Mouse (Mus musculus) midbrain, postnatal 0 days (tissue): Measurements from ENCODE around the gene Scaper. TPM values are rescaled to one million over a fixed set of nuclear protein-coding genes. Genes with fewer than 3 reads are reported as not detected.

Experiments
- ATAC-seq: fragments of 200-750 bp; cut with Nextera tagmentation; 2 replicates; pipeline ENCODE4 v1.8.0; 2017; ENCODE audit warnings: moderate number of reproducible peaks, mild to moderate bottlenecking, moderate TSS enrichment, moderate library complexity; ENCODE audit not compliant: low FRiP score
- DNase-seq: peaks from one replicate; pipeline ENCODE4 v3.0.0-alpha.2; 2015; ENCODE audit warnings: low spot score
- H3K27ac ChIP-seq: fragments of 300-500 bp; sonication (generic); 2 replicates; pipeline ENCODE4 v1.5.1; 2014; ENCODE audit warnings: low read depth, mild to moderate bottlenecking, low read length, mixed read lengths
- H3K27me3 ChIP-seq: fragments of 300-500 bp; sonication (generic); 2 replicates; pipeline ENCODE4 v1.6.1; 2014; ENCODE audit warnings: low read length, control low read depth, mixed read lengths; ENCODE audit not compliant: insufficient read depth
- H3K36me3 ChIP-seq: fragments of 300-500 bp; sonication (generic); 2 replicates; pipeline ENCODE4 v1.6.1; 2014; ENCODE audit warnings: low read length, control low read depth, mixed read lengths; ENCODE audit not compliant: insufficient read depth
- H3K4me1 ChIP-seq: fragments of 300-500 bp; sonication (generic); 2 replicates; pipeline ENCODE4 v1.6.1; 2014; ENCODE audit warnings: mild to moderate bottlenecking, control low read depth, antibody characterized with exemption, low read length, mixed read lengths; ENCODE audit not compliant: insufficient read depth
- H3K4me2 ChIP-seq: fragments of 300-500 bp; sonication (generic); 2 replicates; pipeline ENCODE4 v1.6.1; 2014; ENCODE audit warnings: low read depth, mild to moderate bottlenecking, low read length, mixed read lengths; ENCODE audit not compliant: poor library complexity, severe bottlenecking
- H3K4me3 ChIP-seq: fragments of 300-500 bp; sonication (generic); 2 replicates; pipeline ENCODE4 v1.5.1; 2014; ENCODE audit warnings: low read depth, mild to moderate bottlenecking, low read length, moderate library complexity
- H3K9ac ChIP-seq: fragments of 300-500 bp; sonication (generic); replicated peaks from 2 replicates; pipeline ENCODE4 v1.6.1; 2014; ENCODE audit warnings: mild to moderate bottlenecking, low read length, moderate library complexity, mixed read lengths; ENCODE audit not compliant: poor library complexity, severe bottlenecking
- H3K9me3 ChIP-seq: fragments of 300-500 bp; sonication (generic); 2 replicates; pipeline ENCODE4 v1.6.1; 2016; ENCODE audit warnings: low read length, control low read depth
- CTCF ChIP-seq: IDR thresholded peaks from 2 replicates; pipeline ENCODE4 v1.5.1; 2016; ENCODE audit warnings: antibody characterized with exemption, mild to moderate bottlenecking
- WGBS: fragments of 180-500 bp; shearing (Covaris S2); extraction: QIAGEN DNeasy Blood & Tissue Kit; methylation state at CpG from one replicate; pipeline ENCODE4 v1.1.7; 2014; 5-methylcytosine and 5-hydroxymethylcytosine counted together
- polyA plus RNA-seq: library from polyadenylated mRNA; unstranded; fragments of >200 nt; fragmentation: Nextera tagmentation; extraction: Ambion mirVana; gene quantifications from 2 replicates; pipeline ENCODE4 v1.2.1, GENCODE M21; 2015
- total RNA-seq: library from RNA; depleted of rRNA; stranded (reverse); fragments of >200 nt; gene quantifications from 2 replicates; pipeline ENCODE4 v1.2.3, GENCODE M21; 2014

The Scaper gene
- total and polyA plus RNA-seq, 2 experiments from 2014 or later = 36.8 to 40.5 TPM

DNA sequence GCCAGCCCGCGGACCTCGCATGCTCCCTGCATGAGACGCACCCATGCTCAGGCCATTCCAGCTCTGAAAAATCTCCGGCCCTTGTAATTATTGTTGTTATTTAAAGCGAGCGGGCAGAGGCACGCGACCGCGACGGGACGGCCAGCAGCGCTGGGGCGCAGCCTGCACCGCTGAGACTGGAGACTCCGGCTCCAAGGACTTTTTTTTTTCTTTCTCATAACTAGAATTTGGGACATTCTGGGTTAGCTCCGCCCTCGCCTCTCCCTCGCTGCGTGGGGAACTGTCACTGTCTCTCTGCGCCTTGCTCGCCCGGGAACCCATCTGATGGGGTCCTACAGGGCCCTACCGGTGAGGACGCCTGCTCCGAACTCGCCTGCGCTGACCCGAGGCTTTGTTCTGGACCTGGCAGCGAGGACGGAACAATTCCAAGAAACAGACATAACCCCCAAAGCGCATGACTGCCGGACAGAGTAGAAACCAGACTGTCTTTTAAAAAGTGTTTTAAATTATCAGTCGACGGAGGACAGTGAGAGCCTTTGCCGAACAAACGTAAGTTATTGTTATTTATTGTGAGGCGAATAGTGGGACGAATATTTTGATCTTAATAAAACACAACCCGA lies 392.3 kb downstream of the Scaper start:
- Histone ChIP-seq H3K9ac (no peak overlapping the region), H3K4me3 (peak overlapping the region; percentile 8; the same call in 1 of the 2 replicates), H3K27me3 (peaks cover 53% of the 10 kb centered on the region), H3K4me2 (no peak overlapping the region), H3K36me3 (no peaks in the 10 kb centered on the region), H3K9me3 (no peaks in the 10 kb centered on the region), H3K4me1 (peaks cover 4% of the 10 kb centered on the region; the same call in 1 of the 2 replicates), H3K27ac (no peak overlapping the region)
- no peak for DNase-seq
- TF ChIP-seq CTCF = no peak
- no peak for ATAC-seq
- WGBS = 5% methylated on average over 41 of the region's 41 CpGs

DNA sequence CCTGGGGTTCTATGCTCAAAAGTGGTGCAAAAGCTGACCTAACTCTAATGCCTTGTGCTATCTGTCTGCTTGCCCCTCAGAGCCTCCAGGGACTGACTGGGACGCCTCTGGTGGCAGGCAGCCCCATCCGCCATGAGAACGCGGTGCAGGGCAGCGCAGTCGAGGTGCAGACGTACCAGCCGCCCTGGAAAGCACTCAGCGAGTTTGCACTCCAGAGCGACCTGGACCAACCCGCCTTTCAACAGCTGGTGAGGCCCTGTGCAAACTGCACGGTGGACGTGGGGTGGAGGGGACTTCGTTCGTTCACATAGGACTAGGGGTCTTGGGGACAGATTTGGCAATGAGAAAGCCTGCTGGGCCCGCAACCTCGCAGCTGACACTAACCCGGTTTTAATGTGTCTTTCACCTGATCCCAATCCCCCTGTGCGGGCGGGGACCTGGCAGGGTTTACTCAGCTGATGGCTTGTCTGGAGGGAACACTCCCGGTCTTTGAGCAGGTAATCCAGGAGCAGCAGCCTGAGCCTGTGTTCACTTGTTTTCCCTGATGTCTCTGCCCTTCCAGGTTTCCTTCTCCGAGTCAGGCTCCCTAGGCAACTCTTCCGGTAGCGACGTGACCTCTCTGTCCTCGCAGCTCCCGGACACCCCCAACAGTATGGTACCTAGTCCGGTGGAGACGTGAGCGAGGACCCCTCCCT lies 392.9 kb downstream of the Scaper start:
- Histone ChIP-seq H3K4me3 (no peak overlapping the region), H3K4me2 (no peak overlapping the region), H3K27me3 (peaks cover 57% of the 10 kb centered on the region), H3K27ac (no peak overlapping the region), H3K36me3 (no peaks in the 10 kb centered on the region), H3K4me1 (peaks cover 4% of the 10 kb centered on the region; the same call in 1 of the 2 replicates), H3K9me3 (no peaks in the 10 kb centered on the region), H3K9ac (no peak overlapping the region)
- DNase-seq (no peak), ATAC-seq (no peak)
- WGBS = 2% methylated on average over 30 of the region's 30 CpGs
- TF ChIP-seq CTCF = no peak

DNA sequence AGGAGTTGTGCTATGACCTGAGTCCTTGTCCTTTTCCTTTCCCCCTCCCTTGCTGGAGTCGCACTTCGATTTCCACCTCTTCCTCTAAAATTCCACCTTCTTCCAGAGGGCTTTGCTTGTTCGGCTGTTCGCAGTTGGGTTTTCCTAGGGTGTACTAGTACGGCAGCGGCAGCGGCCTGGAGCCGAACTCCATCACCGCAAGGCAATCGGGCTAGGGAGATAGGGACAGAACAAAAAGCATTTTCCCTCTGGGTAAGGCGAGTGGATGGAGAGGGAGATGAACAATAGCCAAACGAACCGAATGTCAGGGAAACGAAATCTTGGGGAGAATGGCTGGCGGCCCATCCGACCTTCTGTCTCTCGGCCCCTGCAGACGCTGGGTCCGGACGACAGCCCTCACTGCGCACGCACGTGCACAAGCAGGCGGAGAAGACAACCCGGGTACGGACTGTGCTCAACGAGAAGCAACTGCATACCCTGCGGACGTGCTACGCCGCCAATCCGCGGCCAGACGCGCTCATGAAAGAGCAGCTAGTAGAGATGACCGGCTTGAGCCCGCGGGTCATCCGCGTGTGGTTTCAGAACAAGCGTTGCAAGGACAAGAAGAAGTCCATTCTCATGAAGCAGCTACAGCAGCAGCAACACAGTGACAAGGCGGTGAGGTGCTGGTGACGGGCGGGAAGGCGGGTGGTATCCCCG lies 394.1 kb downstream of the Scaper start:
- H3K4me2 ChIP-seq = no peak overlapping the region
- H3K27me3 ChIP-seq = peaks cover 54% of the 10 kb centered on the region
- no peak overlapping the region for H3K4me3 ChIP-seq
- peaks cover 4% of the 10 kb centered on the region; the same call in 1 of the 2 replicates for H3K4me1 ChIP-seq
- no peak for ATAC-seq
- WGBS = under 1% methylated on average over 45 of the region's 46 CpGs
- H3K36me3 ChIP-seq = no peaks in the 10 kb centered on the region
- no peak for TF ChIP-seq CTCF
- no peak for DNase-seq
- H3K9ac ChIP-seq = no peak overlapping the region
- no peaks in the 10 kb centered on the region for H3K9me3 ChIP-seq
- no peak overlapping the region for H3K27ac ChIP-seq

DNA sequence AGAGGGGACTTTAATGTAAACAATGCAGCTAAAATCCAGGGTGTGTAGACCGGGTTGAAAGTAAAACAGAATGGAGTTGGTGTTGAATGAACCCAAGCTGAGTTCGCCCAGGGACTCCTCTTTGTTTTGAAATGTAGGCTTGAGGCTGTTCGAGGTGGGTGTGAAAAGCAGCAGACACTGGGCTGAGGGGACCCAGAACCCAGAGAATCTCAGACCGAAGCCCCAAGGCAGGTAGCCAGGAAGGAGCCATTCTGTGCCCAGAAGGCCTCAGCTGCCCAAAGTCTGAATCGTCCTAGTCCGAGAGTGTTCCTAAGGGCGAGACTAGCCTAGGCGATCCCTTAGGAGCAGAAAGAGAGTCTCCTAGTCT lies 394.6 kb downstream of the Scaper start:
- 10% methylated on average over 8 of the region's 8 CpGs for WGBS
- DNase-seq (no peak), ATAC-seq (no peak)
- Histone ChIP-seq H3K36me3 (no peaks in the 10 kb centered on the region), H3K4me2 (no peak overlapping the region), H3K4me1 (peaks cover 4% of the 10 kb centered on the region; the same call in 1 of the 2 replicates), H3K9me3 (no peaks in the 10 kb centered on the region), H3K9ac (no peak overlapping the region), H3K27ac (no peak overlapping the region), H3K27me3 (peaks cover 54% of the 10 kb centered on the region), H3K4me3 (no peak overlapping the region)
- TF ChIP-seq CTCF = no peak

DNA sequence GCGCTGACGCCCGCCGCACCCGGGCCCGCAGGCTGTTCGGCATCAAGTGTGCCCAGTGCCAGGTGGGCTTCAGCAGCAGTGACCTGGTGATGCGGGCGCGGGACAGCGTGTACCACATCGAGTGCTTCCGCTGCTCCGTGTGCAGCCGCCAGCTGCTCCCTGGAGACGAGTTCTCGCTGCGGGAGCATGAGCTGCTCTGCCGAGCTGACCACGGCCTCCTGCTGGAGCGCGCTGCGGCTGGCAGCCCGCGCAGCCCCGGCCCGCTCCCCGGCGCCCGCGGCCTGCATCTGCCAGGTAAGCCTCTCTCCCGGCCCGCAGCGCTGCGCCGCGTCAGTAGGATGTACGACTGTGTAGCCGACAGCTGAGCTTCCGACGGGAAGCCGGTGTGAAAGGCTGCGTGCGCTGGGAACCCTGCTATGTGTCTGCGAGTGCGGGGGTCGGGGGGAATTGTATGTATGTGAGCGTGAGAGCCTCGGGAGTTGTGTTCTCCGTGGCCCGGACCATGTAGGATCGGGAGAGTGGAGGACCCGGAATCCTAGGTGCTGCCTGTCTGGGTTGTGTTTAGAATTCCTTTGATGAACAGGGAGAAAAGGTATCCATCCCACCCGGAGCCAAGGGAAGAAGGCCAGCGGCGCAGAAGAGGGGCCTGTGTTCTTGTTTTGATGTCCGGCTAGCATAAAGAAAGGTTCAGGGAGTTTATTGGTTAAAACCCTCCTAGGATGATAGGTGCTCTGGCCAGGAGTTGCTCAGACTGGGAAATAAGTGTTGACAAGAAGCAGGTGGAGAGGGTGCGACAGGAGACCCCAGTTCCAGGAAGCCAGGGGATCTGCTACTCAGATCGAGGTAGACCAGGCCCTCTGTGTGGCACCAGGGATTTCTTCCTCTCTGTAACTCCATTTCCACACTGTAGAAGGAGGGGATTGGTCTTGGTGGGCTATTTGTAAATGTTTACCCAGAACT lies 395.3 kb downstream of the Scaper start:
- Histone ChIP-seq H3K9me3 (no peaks in the 10 kb centered on the region), H3K4me1 (peaks cover 4% of the 10 kb centered on the region; the same call in 1 of the 2 replicates), H3K27me3 (peaks cover 54% of the 10 kb centered on the region), H3K27ac (no peak overlapping the region), H3K36me3 (no peaks in the 10 kb centered on the region), H3K4me3 (peak overlapping the region; percentile 8; the same call in 1 of the 2 replicates), H3K4me2 (no peak overlapping the region), H3K9ac (no peak overlapping the region)
- no peak for TF ChIP-seq CTCF
- no peak for ATAC-seq
- DNase-seq = no peak
- 3% methylated on average over 50 of the region's 59 CpGs for WGBS
